Mouse (Mus musculus) neural tube, embryonic 13.5 days (tissue): ENCODE data around the gene Nudt22. TPM values are rescaled to one million over a fixed set of nuclear protein-coding genes. Genes with fewer than 3 reads are reported as not detected.
A peak's percentile ranks its signal among the peaks of the same experiment; 100 is the strongest.
"Not testable (repeated sequence)": the region's sequence is repeated elsewhere in the genome, so short reads cannot be mapped to it uniquely, and the experiment has no call there.

Experiments
- ATAC-seq: fragments of 200-750 bp; cut with Nextera tagmentation; 2 replicates; pipeline ENCODE4 v1.8.0; 2017; ENCODE audit warnings: low read depth, mild to moderate bottlenecking, moderate TSS enrichment, moderate library complexity
- H3K27ac ChIP-seq: fragments of 300-500 bp; sonication (generic); replicated peaks from 2 replicates; pipeline ENCODE4 v1.5.1; 2015; ENCODE audit warnings: moderate library complexity, mild to moderate bottlenecking, inconsistent platforms
- H3K27me3 ChIP-seq: fragments of 300-500 bp; sonication (generic); 2 replicates; pipeline ENCODE4 v1.6.1; 2015; ENCODE audit warnings: mild to moderate bottlenecking, inconsistent platforms
- H3K36me3 ChIP-seq: fragments of 300-500 bp; sonication (generic); 2 replicates; pipeline ENCODE4 v1.6.1; 2015; ENCODE audit warnings: mild to moderate bottlenecking, inconsistent platforms
- H3K4me1 ChIP-seq: fragments of 300-500 bp; sonication (generic); replicated peaks from 2 replicates; pipeline ENCODE4 v1.6.1; 2015; ENCODE audit warnings: inconsistent platforms
- H3K4me2 ChIP-seq: fragments of 300-500 bp; sonication (generic); 2 replicates; pipeline ENCODE4 v1.6.1; 2015; ENCODE audit warnings: inconsistent platforms, mild to moderate bottlenecking, moderate library complexity
- H3K4me3 ChIP-seq: fragments of 300-500 bp; sonication (generic); 2 replicates; pipeline ENCODE4 v1.5.1; 2015; ENCODE audit warnings: mild to moderate bottlenecking, inconsistent platforms
- H3K9ac ChIP-seq: fragments of 300-500 bp; sonication (generic); 2 replicates; pipeline ENCODE4 v1.6.1; 2015; ENCODE audit warnings: moderate library complexity, mild to moderate bottlenecking, inconsistent platforms
- H3K9me3 ChIP-seq: fragments of 300-500 bp; sonication (generic); 2 replicates; pipeline ENCODE4 v1.6.1; 2016; ENCODE audit warnings: inconsistent platforms
- WGBS: fragments of 180-500 bp; shearing (Covaris S2); methylation state at CpG from one replicate; pipeline ENCODE4 v1.1.7; 2015; 5-methylcytosine and 5-hydroxymethylcytosine counted together
- polyA plus RNA-seq: library from polyadenylated mRNA; unstranded; fragments of >200 nt; fragmentation: Nextera tagmentation; extraction: Ambion mirVana; gene quantifications from 2 replicates; pipeline ENCODE4 v1.2.1, GENCODE M21; 2015

The Nudt22 gene
- polyA plus RNA-seq, 1 experiment from 2014 or later, result 25.8 TPM

DNA sequence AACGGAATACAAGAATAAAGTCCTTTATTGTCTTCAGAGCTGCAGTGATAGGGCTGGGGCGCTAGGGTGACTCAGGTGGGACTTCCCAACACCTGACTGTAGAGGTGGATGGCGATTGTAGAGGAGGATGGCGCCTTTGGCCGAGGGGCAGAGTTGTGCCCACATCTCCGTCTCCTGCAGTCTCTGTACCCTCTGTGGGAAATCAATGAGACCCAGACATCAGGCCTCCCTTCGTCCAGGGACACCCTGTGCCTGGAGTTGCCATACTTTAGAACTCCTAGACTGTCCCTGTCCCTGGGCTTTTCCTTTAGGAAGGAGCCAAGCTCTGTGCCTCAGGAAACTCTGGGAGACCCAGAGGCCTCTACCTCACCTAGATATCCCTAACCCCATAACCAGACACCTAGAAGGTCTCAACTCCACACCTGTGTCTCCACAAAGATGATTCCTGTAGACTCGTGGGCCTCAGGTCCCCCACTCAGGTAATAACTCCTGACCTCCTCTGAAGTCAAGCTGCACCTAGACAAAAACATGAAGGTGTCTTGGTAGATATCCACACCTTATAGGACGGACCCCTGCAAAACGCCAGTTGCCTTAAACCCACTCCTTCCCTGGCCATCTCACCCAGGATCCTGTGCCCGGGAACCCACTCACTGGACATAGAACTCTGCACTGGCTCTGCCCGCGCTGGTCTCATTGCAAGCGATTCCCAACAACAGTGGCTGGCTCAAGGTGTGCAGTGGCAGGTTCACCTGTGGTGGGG, 2.7 kb downstream of the Nudt22 start:
- peaks cover 2% of the 10 kb centered on the region for H3K36me3 ChIP-seq
- peak overlapping the region; percentile 20 for H3K27ac ChIP-seq
- peak overlapping the region; percentile 67 for H3K9ac ChIP-seq
- no peak for ATAC-seq
- H3K4me1 ChIP-seq, result peaks cover 54% of the 10 kb centered on the region
- H3K4me2 ChIP-seq, result peak overlapping the region; percentile 95
- H3K27me3 ChIP-seq, result no peaks in the 10 kb centered on the region
- H3K9me3 ChIP-seq, result no peaks in the 10 kb centered on the region
- H3K4me3 ChIP-seq, result peak overlapping the region; percentile 56
- WGBS, result 57% methylated on average over 14 of the region's 14 CpGs

DNA sequence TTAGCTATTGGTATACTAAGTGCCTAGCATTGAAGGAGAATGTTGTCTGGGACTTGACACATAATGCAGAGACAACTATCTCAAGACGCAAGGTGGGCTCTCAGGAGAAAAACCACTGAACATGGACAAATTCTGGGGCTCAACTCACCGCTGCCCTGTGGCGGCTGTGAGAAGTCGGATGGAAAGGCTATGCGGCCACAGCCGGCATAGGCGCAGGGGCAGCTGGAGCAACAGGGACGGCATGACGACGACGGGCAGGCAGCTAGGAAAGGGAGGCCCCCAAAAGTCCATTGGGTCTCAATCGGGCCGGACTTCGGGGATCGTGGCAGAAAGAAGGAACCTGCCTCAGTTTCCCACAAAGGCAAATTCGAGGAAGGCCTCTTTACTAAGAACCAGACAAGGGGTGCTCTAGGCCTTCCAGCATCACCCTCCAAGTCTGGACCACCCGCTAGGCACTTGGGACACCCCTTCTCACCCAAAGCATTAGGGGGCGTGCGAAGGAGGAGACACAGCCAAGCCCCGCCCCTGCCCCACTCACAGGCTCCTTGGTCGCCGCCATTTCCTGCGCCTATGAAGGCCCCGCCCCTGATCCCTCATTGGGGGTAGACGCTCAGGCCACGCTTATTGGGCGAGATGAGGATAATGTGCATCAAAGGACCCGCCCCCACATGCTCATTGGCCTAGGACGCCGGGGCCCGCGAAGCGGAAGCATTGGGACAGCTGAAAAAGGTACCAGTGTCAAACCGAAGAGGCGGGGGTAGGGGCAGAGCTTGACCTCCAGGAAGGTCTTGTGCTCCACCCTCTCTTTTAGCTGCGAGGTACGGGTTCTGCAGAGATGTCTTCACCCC, 3.7 kb downstream of the Nudt22 start, which contains the start of gene Dnajc4:
Dnajc4 (minus strand) TSS at position 562 of the 848 bp plus-strand sequence.
- WGBS, result 2% methylated on average over 37 of the region's 37 CpGs
- H3K4me3 ChIP-seq, result peak within 1 kb of the TSS; percentile 56
- ATAC-seq, result peak; percentile 94
- peak within 1 kb of the TSS; percentile 78 for H3K9ac ChIP-seq
- no peaks in the 10 kb centered on the region for H3K9me3 ChIP-seq
- H3K4me2 ChIP-seq, result peak within 1 kb of the TSS; percentile 95
- H3K4me1 ChIP-seq, result peaks cover 57% of the 10 kb centered on the region
- no peaks in the 10 kb centered on the region for H3K36me3 ChIP-seq
- no peaks in the 10 kb centered on the region for H3K27me3 ChIP-seq
- peak within 1 kb of the TSS; percentile 54 for H3K27ac ChIP-seq

DNA sequence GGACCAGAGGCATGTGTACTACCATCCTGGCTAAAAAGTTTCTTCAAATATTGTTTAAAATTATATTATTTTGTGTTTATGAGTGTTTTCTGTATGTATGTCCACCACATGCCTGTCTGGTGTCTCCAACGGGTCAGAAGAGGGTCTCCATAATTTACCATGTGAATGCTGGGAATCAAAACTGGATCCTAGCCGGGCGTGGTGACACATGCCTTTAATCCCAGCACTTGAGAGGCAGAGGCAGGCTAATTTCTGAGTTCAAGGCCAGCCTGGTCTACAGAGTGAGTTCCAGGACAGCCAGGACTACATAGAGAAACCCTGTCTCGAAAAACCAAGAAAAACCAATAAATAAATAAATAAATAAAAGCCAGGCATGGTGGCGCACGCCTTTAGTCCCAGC, 4.8 kb downstream of the Nudt22 start:
- H3K9ac ChIP-seq, ATAC-seq, H3K9me3 ChIP-seq, H3K36me3 ChIP-seq, H3K27me3 ChIP-seq, H3K4me3 ChIP-seq, H3K27ac ChIP-seq: not testable (repeated sequence)
- H3K4me2 ChIP-seq, result peak overlapping the region; percentile 95
- peaks cover 56% of the 10 kb centered on the region for H3K4me1 ChIP-seq
- 90% methylated on average over 6 of the region's 6 CpGs for WGBS

DNA sequence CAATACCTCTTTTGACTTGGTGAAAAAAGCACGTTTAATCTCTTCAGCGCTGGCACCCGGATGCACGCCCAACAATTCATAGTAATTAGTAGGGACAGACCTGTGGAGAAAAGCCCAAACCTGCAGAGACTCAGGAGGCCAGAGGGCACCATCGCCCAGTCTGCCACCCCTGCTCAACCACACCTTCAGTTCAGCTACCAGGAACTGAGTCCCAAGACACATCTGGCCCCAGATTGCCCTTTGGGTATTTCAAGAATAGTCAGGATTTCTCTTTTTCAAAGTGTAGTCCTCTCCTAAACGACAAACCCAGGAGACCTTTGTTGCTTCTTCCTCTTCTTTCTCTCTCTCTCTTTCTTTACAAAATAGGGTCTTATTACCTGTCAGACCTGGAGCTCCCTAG, 5.2 kb downstream of the Nudt22 start:
- Histone ChIP-seq H3K9ac (no peak overlapping the region), H3K27ac (no peak overlapping the region), H3K27me3 (no peaks in the 10 kb centered on the region), H3K4me3 (no peak overlapping the region), H3K4me1 (peaks cover 58% of the 10 kb centered on the region), H3K4me2 (no peak overlapping the region), H3K36me3 (no peaks in the 10 kb centered on the region), H3K9me3 (no peaks in the 10 kb centered on the region)
- 86% methylated on average over 6 of the region's 6 CpGs for WGBS
- no peak for ATAC-seq

DNA sequence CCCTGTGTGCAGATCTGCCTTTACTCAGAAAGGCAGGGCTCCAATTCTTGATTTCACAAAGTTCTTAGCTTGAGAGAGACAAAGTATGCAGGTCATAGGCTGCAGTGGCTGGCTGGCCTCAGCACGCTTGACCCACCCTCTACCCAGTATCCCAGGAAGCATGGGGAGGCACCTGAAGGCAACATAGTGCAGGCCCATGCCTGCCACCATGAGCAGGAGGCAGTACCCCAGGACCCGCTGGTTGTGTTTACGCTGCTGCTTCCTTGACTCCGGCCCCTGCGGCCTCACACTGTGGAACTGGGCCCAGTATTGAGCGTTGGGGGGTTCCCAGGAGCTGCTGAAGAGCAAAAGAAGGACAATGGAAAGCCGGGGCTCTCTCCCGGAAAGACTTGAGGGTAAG, 6.7 kb downstream of the Nudt22 start:
- H3K9me3 ChIP-seq, result no peaks in the 10 kb centered on the region
- no peak overlapping the region for H3K9ac ChIP-seq
- peaks cover 10% of the 10 kb centered on the region for H3K36me3 ChIP-seq
- H3K4me3 ChIP-seq, result no peak overlapping the region
- ATAC-seq, result no peak
- peaks cover 44% of the 10 kb centered on the region for H3K4me1 ChIP-seq
- 86% methylated on average over 8 of the region's 8 CpGs for WGBS
- no peak overlapping the region for H3K4me2 ChIP-seq
- H3K27me3 ChIP-seq, result no peaks in the 10 kb centered on the region
- H3K27ac ChIP-seq, result no peak overlapping the region

DNA sequence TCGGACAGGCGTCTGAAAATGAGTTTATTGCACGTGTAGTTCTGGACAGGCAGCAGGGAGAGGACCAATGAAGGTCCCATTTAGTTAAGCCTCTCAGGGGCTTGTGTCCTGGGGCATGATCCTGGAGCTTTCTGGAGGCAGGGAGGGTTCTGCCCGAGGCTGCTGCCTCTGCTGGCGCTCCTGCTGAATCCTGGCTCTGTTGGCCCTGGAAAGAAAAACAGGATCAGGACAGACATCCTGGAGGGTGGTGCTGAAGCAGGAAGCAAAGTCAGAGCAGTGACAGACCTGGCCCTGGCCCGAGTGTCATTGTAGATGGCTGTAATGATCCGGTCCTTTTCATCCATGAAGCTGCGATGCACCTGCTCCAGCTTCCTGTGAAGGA, 8.0 kb downstream of the Nudt22 start:
- Histone ChIP-seq H3K27ac (peak overlapping the region; percentile 84), H3K9ac (peak overlapping the region; percentile 93), H3K4me2 (peak overlapping the region; percentile 87), H3K4me1 (peaks cover 32% of the 10 kb centered on the region), H3K4me3 (peak overlapping the region; percentile 78), H3K27me3 (no peaks in the 10 kb centered on the region), H3K9me3 (no peaks in the 10 kb centered on the region), H3K36me3 (peaks cover 21% of the 10 kb centered on the region)
- 4% methylated on average over 8 of the region's 8 CpGs for WGBS
- no peak for ATAC-seq

DNA sequence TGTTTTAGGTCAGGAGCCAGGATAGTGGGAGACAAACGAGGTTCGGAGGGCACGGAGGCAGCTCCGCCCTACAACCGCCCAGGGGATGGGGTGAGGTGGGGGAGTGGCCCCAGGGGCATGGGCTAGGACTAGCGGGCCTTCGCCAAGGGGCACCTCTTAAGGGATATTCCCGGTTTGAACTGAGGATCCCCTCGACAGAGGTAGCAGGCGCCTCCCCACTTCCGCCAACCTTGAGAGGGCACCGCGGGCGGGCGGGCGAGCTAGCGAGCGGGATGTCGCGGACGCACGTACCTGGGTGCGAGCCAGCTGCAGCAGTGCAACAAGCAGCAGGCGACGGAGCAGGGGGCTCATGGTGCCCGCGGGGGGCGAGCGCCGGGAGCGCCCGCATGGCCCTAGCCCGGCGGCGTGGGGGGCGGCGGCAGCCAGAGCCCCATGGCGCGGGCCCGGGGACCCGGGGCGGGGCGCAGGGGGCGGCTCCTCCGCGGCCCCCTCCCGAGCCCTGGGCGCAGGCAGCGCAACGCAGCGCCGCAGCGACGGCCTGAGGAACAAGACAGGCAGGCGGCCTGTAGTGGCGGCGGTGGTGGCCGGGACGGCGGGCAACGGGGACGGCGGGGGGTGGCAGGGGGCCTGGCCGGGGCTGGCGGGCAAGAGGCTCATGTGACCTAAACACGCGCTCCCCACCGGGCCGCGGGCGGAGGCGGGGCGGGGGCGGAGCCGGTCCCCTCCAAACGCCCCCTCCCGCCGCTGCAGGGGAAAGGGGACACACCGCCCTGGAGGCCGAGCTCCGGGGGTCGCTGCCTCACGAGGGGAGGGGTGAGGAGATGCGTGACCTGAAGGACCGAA, 8.6 kb downstream of the Nudt22 start, which contains the start of gene Vegfb:
Vegfb (minus strand) TSS at position 591 of the 843 bp plus-strand sequence.
- H3K9ac ChIP-seq, result peak within 1 kb of the TSS; percentile 93
- H3K27me3 ChIP-seq, result no peaks in the 10 kb centered on the region
- H3K27ac ChIP-seq, result peak within 1 kb of the TSS; percentile 84
- no peaks in the 10 kb centered on the region for H3K9me3 ChIP-seq
- ATAC-seq, result peak; percentile 45
- H3K36me3 ChIP-seq, result peaks cover 28% of the 10 kb centered on the region
- WGBS, result 1% methylated on average over 81 of the region's 85 CpGs
- peak within 1 kb of the TSS; percentile 87 for H3K4me2 ChIP-seq
- H3K4me1 ChIP-seq, result peaks cover 30% of the 10 kb centered on the region
- H3K4me3 ChIP-seq, result peak within 1 kb of the TSS; percentile 78

DNA sequence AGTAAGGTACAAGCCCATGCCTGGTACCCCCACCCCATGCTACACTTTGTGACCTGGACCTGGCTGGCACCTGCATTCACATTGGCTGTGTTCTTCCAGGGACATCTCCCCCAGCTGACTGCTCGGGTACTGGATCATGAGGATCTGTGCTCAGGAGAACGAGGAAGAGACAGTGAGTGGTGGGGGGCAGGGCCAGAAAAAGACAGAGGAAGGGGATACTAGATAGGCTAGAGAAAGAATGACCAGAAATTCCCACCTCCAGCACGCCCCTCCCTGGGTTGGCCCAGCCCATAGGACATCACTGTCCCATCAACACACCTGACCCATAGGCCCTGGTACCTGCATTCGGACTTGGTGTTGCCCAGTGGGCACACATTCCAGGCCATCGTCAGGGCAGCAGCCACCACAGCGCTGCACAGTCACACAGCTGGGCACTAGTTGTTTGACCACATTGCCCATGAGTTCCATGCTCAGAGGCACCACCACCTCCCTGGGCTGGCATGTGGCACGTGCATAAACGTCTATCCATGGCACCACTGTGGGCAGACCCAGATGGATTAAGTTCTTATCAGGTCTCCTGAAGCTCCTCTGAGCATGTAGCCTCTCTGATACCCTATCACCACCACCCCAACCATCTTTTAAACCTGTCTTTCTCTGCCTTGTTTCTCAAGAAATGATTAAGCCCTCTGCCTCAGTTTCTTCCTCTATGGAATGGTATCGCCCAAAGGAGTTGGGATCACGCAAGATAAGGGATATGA, 9.8 kb downstream of the Nudt22 start:
- 75% methylated on average over 10 of the region's 10 CpGs for WGBS
- H3K4me1 ChIP-seq, result peaks cover 25% of the 10 kb centered on the region
- peak overlapping the region; percentile 87 for H3K4me2 ChIP-seq
- no peak for ATAC-seq
- H3K9me3 ChIP-seq, result no peaks in the 10 kb centered on the region
- H3K9ac ChIP-seq, result peak overlapping the region; percentile 93
- 0 out of 2 replicates have a peak overlapping the region, but pooled peaks have one; percentile 84 for H3K27ac ChIP-seq
- no peaks in the 10 kb centered on the region for H3K27me3 ChIP-seq
- H3K4me3 ChIP-seq, result peak overlapping the region; percentile 78
- H3K36me3 ChIP-seq, result peaks cover 31% of the 10 kb centered on the region

DNA sequence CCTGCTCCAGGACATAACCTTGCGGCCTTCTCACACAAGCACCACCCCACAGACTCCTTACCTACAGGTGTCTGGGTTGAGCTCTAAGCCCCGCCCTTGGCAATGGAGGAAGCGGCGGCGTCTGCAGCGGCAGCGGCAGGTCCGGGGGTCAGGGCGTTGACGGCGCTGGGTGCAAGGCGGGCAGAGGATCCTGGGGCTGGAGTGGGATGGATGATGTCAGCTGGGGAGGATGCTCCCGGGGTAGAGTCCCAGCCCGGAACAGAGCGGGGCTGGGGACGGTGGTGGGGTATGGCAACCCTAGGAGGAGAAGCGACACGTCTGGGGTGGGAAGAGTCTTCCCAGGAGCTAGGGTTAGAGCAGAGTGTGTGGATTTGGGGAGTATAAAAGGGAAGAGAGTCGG, 10.6 kb downstream of the Nudt22 start:
- Histone ChIP-seq H3K9ac (no peak overlapping the region), H3K4me3 (no peak overlapping the region), H3K9me3 (no peaks in the 10 kb centered on the region), H3K4me1 (peaks cover 31% of the 10 kb centered on the region), H3K36me3 (peaks cover 31% of the 10 kb centered on the region), H3K27me3 (no peaks in the 10 kb centered on the region), H3K4me2 (no peak overlapping the region), H3K27ac (no peak overlapping the region)
- no peak for ATAC-seq
- whole genome bisulfite sequencing, result 80% methylated on average over 19 of the region's 19 CpGs

DNA sequence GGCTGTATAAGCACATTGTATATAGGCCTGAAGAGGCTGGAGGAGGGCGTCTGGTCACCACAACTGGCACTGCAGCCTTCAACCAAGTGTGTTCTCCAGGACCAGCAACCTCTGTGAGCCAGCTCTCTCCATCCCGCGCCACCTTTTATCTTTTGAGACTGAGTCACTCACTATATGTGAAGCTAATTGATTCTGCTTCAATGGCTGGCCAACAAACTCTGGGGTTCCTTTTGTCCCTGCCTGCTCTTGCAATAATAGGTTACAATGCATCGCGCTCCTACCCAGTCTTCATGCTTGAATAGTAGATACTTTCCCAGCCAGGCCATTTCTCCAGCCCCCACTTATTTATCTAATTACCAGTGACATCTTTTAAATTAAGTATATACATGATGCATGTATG, 12.3 kb downstream of the Nudt22 start:
- H3K36me3 ChIP-seq, result peaks cover 31% of the 10 kb centered on the region
- H3K27me3 ChIP-seq, result no peaks in the 10 kb centered on the region
- H3K4me3 ChIP-seq, result no peak overlapping the region
- peaks cover 41% of the 10 kb centered on the region for H3K4me1 ChIP-seq
- WGBS, result 39% methylated on average over 5 of the region's 5 CpGs
- no peak for ATAC-seq
- no peak overlapping the region for H3K9ac ChIP-seq
- no peaks in the 10 kb centered on the region for H3K9me3 ChIP-seq
- H3K4me2 ChIP-seq, result no peak overlapping the region
- H3K27ac ChIP-seq, result 0 out of 2 replicates have a peak overlapping the region, but pooled peaks have one; percentile 4

DNA sequence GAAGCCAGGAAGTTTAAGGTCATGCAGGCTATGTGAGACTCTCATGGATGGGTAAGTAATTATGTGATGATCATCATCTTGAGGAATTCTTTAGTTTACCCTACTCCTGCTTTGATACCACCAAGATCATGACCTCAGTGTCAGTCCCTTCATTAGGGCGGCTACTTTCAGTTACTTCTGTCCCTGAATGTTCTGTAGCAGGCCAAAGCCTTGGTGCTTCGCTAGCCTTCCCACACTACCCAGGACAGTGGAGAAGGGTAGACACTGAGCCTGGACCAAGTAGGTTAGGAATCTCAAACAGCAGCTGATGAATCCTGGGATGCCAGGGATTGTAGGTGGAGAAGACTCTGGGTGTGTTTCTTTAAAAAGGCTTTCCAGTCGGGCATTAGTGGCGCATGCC, 14.5 kb downstream of the Nudt22 start:
- 90% methylated on average over 4 of the region's 4 CpGs for WGBS
- Histone ChIP-seq H3K4me3 (peak overlapping the region; percentile 63; the same call in 1 of the 2 replicates), H3K9me3 (no peaks in the 10 kb centered on the region), H3K27ac (no peak overlapping the region), H3K27me3 (no peaks in the 10 kb centered on the region), H3K9ac (no peak overlapping the region), H3K4me1 (peaks cover 46% of the 10 kb centered on the region), H3K36me3 (peaks cover 50% of the 10 kb centered on the region), H3K4me2 (peak overlapping the region; percentile 92; the same call in 1 of the 2 replicates)
- ATAC-seq, result no peak
